Mouse (Mus musculus) naive thymus-derived CD4-positive, alpha-beta T cell, adult 2 months (primary cell): Measurements from ENCODE around the gene Tgoln1.

ENCODE experiments used
- DNase-seq: peaks from one replicate; pipeline ENCODE4 v3.0.0-alpha.2; 2011; ENCODE audit warnings: low read depth

The Tgoln1 gene

GRCm38 (mm10) chr6:72616643-72617288, at the start of gene Tgoln1:
Gene Tgoln1 (minus strand): TSS chr6:72617000.
- peak; percentile 98 for DNase-seq

- DNase-seq: no peak
Observed at GRCm38 (mm10) chr6:72664290-72664689, 47.5 kb upstream of the Tgoln1 start.

GRCm38 (mm10) chr6:72663000-72663399, 46.2 kb upstream of the Tgoln1 start:
- no peak for DNase-seq

GRCm38 (mm10) chr6:72660391-72660720, 43.6 kb upstream of the Tgoln1 start:
- no peak for DNase-seq

- no peak for DNase-seq
Observed at GRCm38 (mm10) chr6:72659717-72660390, 43.1 kb upstream of the Tgoln1 start.

GRCm38 (mm10) chr6:72658006-72658405, 41.2 kb upstream of the Tgoln1 start:
- peak; percentile 65 for DNase-seq

- no peak for DNase-seq
Observed at GRCm38 (mm10) chr6:72656053-72656442, 39.2 kb upstream of the Tgoln1 start.

- DNase-seq: no peak
Observed at GRCm38 (mm10) chr6:72655309-72656052, 38.7 kb upstream of the Tgoln1 start.

GRCm38 (mm10) chr6:72654355-72654754, 37.6 kb upstream of the Tgoln1 start:
- no peak for DNase-seq

- DNase-seq: no peak
Observed at GRCm38 (mm10) chr6:72653419-72653818, 36.6 kb upstream of the Tgoln1 start.

- no peak for DNase-seq
Observed at GRCm38 (mm10) chr6:72650338-72650851, 33.6 kb upstream of the Tgoln1 start.

GRCm38 (mm10) chr6:72648002-72648595, 31.3 kb upstream of the Tgoln1 start:
- no peak for DNase-seq

GRCm38 (mm10) chr6:72647383-72647820, 30.6 kb upstream of the Tgoln1 start:
- peak; percentile 81 for DNase-seq

GRCm38 (mm10) chr6:72645364-72645763, 28.6 kb upstream of the Tgoln1 start:
- DNase-seq: no peak

- no peak for DNase-seq
Observed at GRCm38 (mm10) chr6:72644576-72644975, 27.8 kb upstream of the Tgoln1 start.

- DNase-seq: no peak
Observed at GRCm38 (mm10) chr6:72641218-72641954, 24.6 kb upstream of the Tgoln1 start.

GRCm38 (mm10) chr6:72636940-72637339, 20.1 kb upstream of the Tgoln1 start:
- DNase-seq: peak; percentile 50

- DNase-seq: peak; percentile 76
Observed at GRCm38 (mm10) chr6:72635760-72636431, 19.1 kb upstream of the Tgoln1 start.

GRCm38 (mm10) chr6:72634311-72634710, 17.5 kb upstream of the Tgoln1 start:
- DNase-seq: peak; percentile 67

GRCm38 (mm10) chr6:72631700-72632099, 14.9 kb upstream of the Tgoln1 start:
- DNase-seq: no peak

GRCm38 (mm10) chr6:72630961-72631360, 14.2 kb upstream of the Tgoln1 start:
- DNase-seq: no peak
